Mouse (Mus musculus): ENCODE data around the gene Ankrd28. TPM values are rescaled to one million over a fixed set of nuclear protein-coding genes. Genes with fewer than 3 reads are reported as not detected.

Ankrd28 gene
- polyA plus RNA-seq, 2 experiments: 3.8 to 4.8 TPM

GRCm38 (mm10) chr14:31784975-31785374, 45.5 kb downstream of the Ankrd28 start:
- no peak for TF ChIP-seq CTCF (IDR thresholded peaks at IDR 0.05; ENCODE audit: low read depth)
- TF ChIP-seq EP300 (IDR thresholded peaks at IDR 0.05; ENCODE audit: low read depth): no peak
- 53% methylated on average over 5 of the region's 5 CpGs for WGBS (ENCODE audit: insufficient replicate concordance)
- Histone ChIP-seq H3K4me1 (replicated peaks; ENCODE audit: control insufficient read depth in 2 of 2, insufficient read depth in 2 of 2, low read length in 1 of 2) (peaks cover 16 to 18% of the 10 kb centered on the region in 2 experiments), H3K36me3 (replicated peaks; ENCODE audit: control insufficient read depth, insufficient read depth, low read depth) (no peaks in the 10 kb centered on the region), H3K27ac (no peak overlapping the region), H3K27me3 (ENCODE audit: control insufficient read depth, insufficient read depth, low read length) (no peaks in the 10 kb centered on the region), H3K9me3 (ENCODE audit: control insufficient read depth, low read length) (no peaks in the 10 kb centered on the region), H3K4me3 (ENCODE audit: insufficient read depth in 1 of 2, low read depth in 2 of 2, low read length in 2 of 2) (no peak overlapping the region), H3K4me2 (ENCODE audit: low read depth) (peak overlapping the region; percentile 18; the same call in 1 of the 2 replicates), H3K9ac (replicated peaks) (no peak overlapping the region)
- ATAC-seq (ENCODE audit: insufficient read depth) (no peak), DNase-seq (ENCODE audit: low read depth in 3 of 3, low spot score in 3 of 3) (no peak)

- peak overlapping the region; percentile 46 to 49 for H3K4me3 ChIP-seq (ENCODE audit: insufficient read depth in 1 of 2, low read depth in 2 of 2, low read length in 2 of 2)
- H3K27ac ChIP-seq: peak overlapping the region; percentile 24
- H3K4me1 ChIP-seq (replicated peaks; ENCODE audit: control insufficient read depth in 2 of 2, insufficient read depth in 2 of 2, low read length in 1 of 2): peaks cover 16 to 17% of the 10 kb centered on the region in 2 experiments
- no peaks in the 10 kb centered on the region for H3K27me3 ChIP-seq (ENCODE audit: control insufficient read depth, insufficient read depth, low read length)
- no peaks in the 10 kb centered on the region for H3K36me3 ChIP-seq (replicated peaks; ENCODE audit: control insufficient read depth, insufficient read depth, low read depth)
- H3K9me3 ChIP-seq (ENCODE audit: control insufficient read depth, low read length): no peaks in the 10 kb centered on the region
- ATAC-seq (ENCODE audit: insufficient read depth): peak; percentile 60; the same call in 1 of the 2 replicates
- peak overlapping the region; percentile 64 for H3K9ac ChIP-seq (replicated peaks)
- TF ChIP-seq CTCF (IDR thresholded peaks at IDR 0.05; ENCODE audit: low read depth) (no peak), EP300 (IDR thresholded peaks at IDR 0.05; ENCODE audit: low read depth) (0 out of 2 replicates have a peak, but pooled peaks have one; percentile 27)
- 10% methylated on average over 11 of the region's 11 CpGs for WGBS (ENCODE audit: insufficient replicate concordance)
- H3K4me2 ChIP-seq (ENCODE audit: low read depth): peak overlapping the region; percentile 74
- DNase-seq (ENCODE audit: low read depth in 3 of 3, low spot score in 3 of 3): peak in 1 of 3 experiments; percentile 46
Observed at GRCm38 (mm10) chr14:31781309-31782049, 49.0 kb downstream of the Ankrd28 start.

- peak overlapping the region; percentile 74 for H3K4me2 ChIP-seq (ENCODE audit: low read depth)
- no peak for DNase-seq (ENCODE audit: low read depth in 3 of 3, low spot score in 3 of 3)
- H3K4me3 ChIP-seq (ENCODE audit: insufficient read depth in 1 of 2, low read depth in 2 of 2, low read length in 2 of 2): peak overlapping the region; percentile 31 to 46; a peak in 3 of 4 replicates
- ATAC-seq (ENCODE audit: insufficient read depth): no peak
- no peaks in the 10 kb centered on the region for H3K9me3 ChIP-seq (ENCODE audit: control insufficient read depth, low read length)
- H3K27me3 ChIP-seq (ENCODE audit: control insufficient read depth, insufficient read depth, low read length): no peaks in the 10 kb centered on the region
- WGBS (ENCODE audit: insufficient replicate concordance): 43% methylated on average over 11 of the region's 11 CpGs
- peaks cover 14 to 17% of the 10 kb centered on the region in 2 experiments for H3K4me1 ChIP-seq (replicated peaks; ENCODE audit: control insufficient read depth in 2 of 2, insufficient read depth in 2 of 2, low read length in 1 of 2)
- peak overlapping the region; percentile 24 for H3K27ac ChIP-seq
- H3K36me3 ChIP-seq (replicated peaks; ENCODE audit: control insufficient read depth, insufficient read depth, low read depth): no peaks in the 10 kb centered on the region
- H3K9ac ChIP-seq (replicated peaks): peak overlapping the region; percentile 64
- TF ChIP-seq EP300 (IDR thresholded peaks at IDR 0.05; ENCODE audit: low read depth) (no peak), CTCF (IDR thresholded peaks at IDR 0.05; ENCODE audit: low read depth) (no peak)
Observed at GRCm38 (mm10) chr14:31780412-31781233, 49.8 kb downstream of the Ankrd28 start.

GRCm38 (mm10) chr14:31773518-31773917, 56.9 kb downstream of the Ankrd28 start:
- DNase-seq (ENCODE audit: low read depth in 3 of 3, low spot score in 3 of 3) (no peak), ATAC-seq (ENCODE audit: insufficient read depth) (no peak)
- H3K9me3 ChIP-seq (ENCODE audit: control insufficient read depth, low read length): no peaks in the 10 kb centered on the region
- H3K4me3 ChIP-seq (ENCODE audit: insufficient read depth in 1 of 2, low read depth in 2 of 2, low read length in 2 of 2): no peak overlapping the region
- no peak for TF ChIP-seq CTCF (IDR thresholded peaks at IDR 0.05; ENCODE audit: low read depth)
- TF ChIP-seq EP300 (IDR thresholded peaks at IDR 0.05; ENCODE audit: low read depth): no peak
- no peaks in the 10 kb centered on the region for H3K4me1 ChIP-seq (replicated peaks; ENCODE audit: control insufficient read depth in 2 of 2, insufficient read depth in 2 of 2, low read length in 1 of 2)
- H3K4me2 ChIP-seq (ENCODE audit: low read depth): no peak overlapping the region
- no peaks in the 10 kb centered on the region for H3K27me3 ChIP-seq (ENCODE audit: control insufficient read depth, insufficient read depth, low read length)
- WGBS (ENCODE audit: insufficient replicate concordance): 71% methylated on average over 4 of the region's 4 CpGs
- no peaks in the 10 kb centered on the region for H3K36me3 ChIP-seq (replicated peaks; ENCODE audit: control insufficient read depth, insufficient read depth, low read depth)
- H3K9ac ChIP-seq (replicated peaks): no peak overlapping the region
- no peak overlapping the region for H3K27ac ChIP-seq

- TF ChIP-seq CTCF (IDR thresholded peaks at IDR 0.05; ENCODE audit: low read depth) (no peak), EP300 (IDR thresholded peaks at IDR 0.05; ENCODE audit: low read depth) (no peak)
- no peaks in the 10 kb centered on the region for H3K36me3 ChIP-seq (replicated peaks; ENCODE audit: control insufficient read depth, insufficient read depth, low read depth)
- no peaks in the 10 kb centered on the region for H3K27me3 ChIP-seq (ENCODE audit: control insufficient read depth, insufficient read depth, low read length)
- DNase-seq (ENCODE audit: low read depth in 3 of 3, low spot score in 3 of 3) (no peak), ATAC-seq (ENCODE audit: insufficient read depth) (no peak)
- no peak overlapping the region for H3K9ac ChIP-seq (replicated peaks)
- H3K4me3 ChIP-seq (ENCODE audit: insufficient read depth in 1 of 2, low read depth in 2 of 2, low read length in 2 of 2): no peak overlapping the region
- no peaks in the 10 kb centered on the region for H3K4me1 ChIP-seq (replicated peaks; ENCODE audit: control insufficient read depth in 2 of 2, insufficient read depth in 2 of 2, low read length in 1 of 2)
- H3K9me3 ChIP-seq (ENCODE audit: control insufficient read depth, low read length): no peaks in the 10 kb centered on the region
- no peak overlapping the region for H3K27ac ChIP-seq
- H3K4me2 ChIP-seq (ENCODE audit: low read depth): no peak overlapping the region
Observed at GRCm38 (mm10) chr14:31772251-31772650, 58.2 kb downstream of the Ankrd28 start.
